Mouse (Mus musculus) kidney, postnatal 0 days (tissue): ENCODE data around the gene Gse1. TPM values are rescaled to one million over a fixed set of nuclear protein-coding genes. Genes with fewer than 3 reads are reported as not detected.

Experiments used
- ATAC-seq: fragments of 200-750 bp; cut with Nextera tagmentation; replicated peaks from 2 replicates; pipeline ENCODE4 v1.8.0; 2017; ENCODE audit warnings: low read depth, moderate number of reproducible peaks, moderate TSS enrichment, moderate library complexity; ENCODE audit not compliant: low FRiP score
- DNase-seq: peaks from one replicate; pipeline ENCODE4 v3.0.0-alpha.2; 2016; ENCODE audit warnings: low spot score
- H3K27ac ChIP-seq: fragments of 300-500 bp; sonication (generic); 2 replicates; pipeline ENCODE4 v1.5.1; 2014; ENCODE audit warnings: mild to moderate bottlenecking
- H3K27me3 ChIP-seq: fragments of 300-500 bp; sonication (generic); 2 replicates; pipeline ENCODE4 v1.6.1; 2014; ENCODE audit warnings: low read length, mixed read lengths; ENCODE audit not compliant: insufficient read depth
- H3K36me3 ChIP-seq: fragments of 300-500 bp; sonication (generic); 2 replicates; pipeline ENCODE4 v1.6.1; 2014; ENCODE audit warnings: low read length, mixed read lengths; ENCODE audit not compliant: insufficient read depth
- H3K4me1 ChIP-seq: fragments of 300-500 bp; sonication (generic); replicated peaks from 2 replicates; pipeline ENCODE4 v1.6.1; 2014; ENCODE audit warnings: antibody characterized with exemption, low read length, mixed read lengths; ENCODE audit not compliant: insufficient read depth
- H3K4me2 ChIP-seq: fragments of 300-500 bp; sonication (generic); 2 replicates; pipeline ENCODE4 v1.6.1; 2014; ENCODE audit warnings: mild to moderate bottlenecking, low read length, moderate library complexity, mixed read lengths
- H3K4me3 ChIP-seq: fragments of 300-500 bp; sonication (generic); replicated peaks from 2 replicates; pipeline ENCODE4 v1.5.1; 2014; ENCODE audit warnings: low read depth, low read length
- H3K9ac ChIP-seq: fragments of 300-500 bp; sonication (generic); 2 replicates; pipeline ENCODE4 v1.6.1; 2014; ENCODE audit warnings: low read depth, low read length
- H3K9me3 ChIP-seq: fragments of 300-500 bp; sonication (generic); replicated peaks from 2 replicates; pipeline ENCODE4 v1.6.1; 2016; ENCODE audit warnings: low read length, inconsistent platforms, mixed read lengths
- CTCF ChIP-seq: IDR thresholded peaks from 2 replicates; pipeline ENCODE4 v1.5.1; 2016; ENCODE audit warnings: antibody characterized with exemption, low read depth, mild to moderate bottlenecking, moderate library complexity
- WGBS: fragments of 180-500 bp; shearing (Covaris S2); extraction: QIAGEN DNeasy Blood & Tissue Kit; methylation state at CpG from one replicate; pipeline ENCODE4 v1.1.7; 2014; 5-methylcytosine and 5-hydroxymethylcytosine counted together
- polyA plus RNA-seq: library from polyadenylated mRNA; unstranded; fragments of >200 nt; fragmentation: Nextera tagmentation; extraction: Ambion mirVana; gene quantifications from 2 replicates; pipeline ENCODE4 v1.2.1, GENCODE M21; 2015

Gse1 gene
- polyA plus RNA-seq, 1 experiment from 2014 or later: 8.4 TPM

DNA sequence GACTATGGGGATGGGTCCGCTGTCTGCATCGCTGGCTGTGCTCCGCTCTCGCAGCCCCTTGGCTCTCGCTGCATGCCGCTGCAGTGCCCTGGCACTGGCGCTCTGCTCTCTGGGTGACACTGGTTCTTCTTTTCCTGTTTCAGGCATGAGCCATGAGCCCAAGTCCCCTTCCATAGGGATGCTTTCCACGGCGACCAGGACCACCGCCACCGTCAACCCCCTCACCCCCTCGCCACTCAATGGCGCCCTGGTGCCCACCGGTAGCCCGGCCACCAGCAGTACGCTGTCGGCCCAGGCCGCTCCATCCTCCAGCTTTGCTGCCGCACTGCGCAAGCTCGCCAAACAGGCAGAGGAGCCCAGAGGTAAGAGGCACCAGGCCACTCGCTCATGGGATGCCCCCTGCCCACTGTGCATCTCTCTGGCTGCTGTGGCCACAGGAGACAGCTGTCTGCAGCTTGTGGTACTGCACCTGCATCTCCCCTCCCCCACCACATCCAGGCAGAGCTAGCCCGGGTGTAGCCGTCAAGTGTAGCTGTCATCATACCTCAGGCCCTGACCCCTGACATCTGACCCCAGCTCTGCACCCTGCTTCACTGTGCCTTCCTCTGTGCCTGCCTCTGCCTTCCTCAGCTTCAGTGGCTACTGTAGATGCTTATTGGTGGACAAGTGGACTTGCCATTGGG, 325.3 kb downstream of the Gse1 start:
- TF ChIP-seq CTCF: peak; percentile 14; the same call in 1 of the 2 replicates
- no peak overlapping the region for H3K4me3 ChIP-seq
- no peak overlapping the region for H3K9ac ChIP-seq
- no peaks in the 10 kb centered on the region for H3K9me3 ChIP-seq
- H3K36me3 ChIP-seq: peaks cover 6% of the 10 kb centered on the region; the same call in 1 of the 2 replicates
- 89% methylated on average over 24 of the region's 24 CpGs for WGBS
- no peak overlapping the region for H3K27ac ChIP-seq
- H3K27me3 ChIP-seq: no peaks in the 10 kb centered on the region
- H3K4me2 ChIP-seq: no peak overlapping the region
- H3K4me1 ChIP-seq: peaks cover 28% of the 10 kb centered on the region
- ATAC-seq: no peak
- DNase-seq: no peak

DNA sequence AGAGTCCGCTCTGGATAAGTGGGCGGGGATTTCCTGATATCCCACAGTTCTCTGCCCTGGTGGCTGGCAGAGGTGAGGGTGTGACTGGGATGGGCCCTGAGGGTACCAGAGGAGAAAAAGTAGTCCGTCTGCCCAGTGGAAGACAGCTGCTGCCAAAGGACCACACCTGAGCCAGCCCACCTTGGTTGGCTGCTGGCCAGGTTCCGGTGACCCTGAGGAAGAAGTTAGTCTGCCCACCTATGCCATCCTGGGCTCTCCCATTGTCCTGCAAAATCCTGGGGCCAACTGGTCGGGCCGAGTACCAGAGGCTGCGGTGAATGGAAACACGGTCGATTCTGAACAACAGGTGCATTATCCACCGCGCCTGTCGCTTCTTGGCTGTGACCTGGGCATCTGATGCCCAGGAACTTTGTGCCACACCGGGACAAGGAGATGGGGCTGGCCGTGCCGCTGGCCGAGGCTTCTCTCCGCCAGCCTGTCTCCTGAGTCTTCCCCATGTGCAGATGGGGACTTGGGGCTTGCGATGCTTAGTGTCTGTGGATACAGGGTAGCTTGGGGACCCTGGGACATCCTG, 326.3 kb downstream of the Gse1 start:
- no peak overlapping the region for H3K4me3 ChIP-seq
- WGBS: 89% methylated on average over 18 of the region's 18 CpGs
- H3K27me3 ChIP-seq: no peaks in the 10 kb centered on the region
- H3K36me3 ChIP-seq: peaks cover 6% of the 10 kb centered on the region; the same call in 1 of the 2 replicates
- ATAC-seq (no peak), DNase-seq (no peak)
- no peak for TF ChIP-seq CTCF
- no peaks in the 10 kb centered on the region for H3K9me3 ChIP-seq
- no peak overlapping the region for H3K9ac ChIP-seq
- H3K27ac ChIP-seq: no peak overlapping the region
- peaks cover 19% of the 10 kb centered on the region for H3K4me1 ChIP-seq
- H3K4me2 ChIP-seq: no peak overlapping the region

DNA sequence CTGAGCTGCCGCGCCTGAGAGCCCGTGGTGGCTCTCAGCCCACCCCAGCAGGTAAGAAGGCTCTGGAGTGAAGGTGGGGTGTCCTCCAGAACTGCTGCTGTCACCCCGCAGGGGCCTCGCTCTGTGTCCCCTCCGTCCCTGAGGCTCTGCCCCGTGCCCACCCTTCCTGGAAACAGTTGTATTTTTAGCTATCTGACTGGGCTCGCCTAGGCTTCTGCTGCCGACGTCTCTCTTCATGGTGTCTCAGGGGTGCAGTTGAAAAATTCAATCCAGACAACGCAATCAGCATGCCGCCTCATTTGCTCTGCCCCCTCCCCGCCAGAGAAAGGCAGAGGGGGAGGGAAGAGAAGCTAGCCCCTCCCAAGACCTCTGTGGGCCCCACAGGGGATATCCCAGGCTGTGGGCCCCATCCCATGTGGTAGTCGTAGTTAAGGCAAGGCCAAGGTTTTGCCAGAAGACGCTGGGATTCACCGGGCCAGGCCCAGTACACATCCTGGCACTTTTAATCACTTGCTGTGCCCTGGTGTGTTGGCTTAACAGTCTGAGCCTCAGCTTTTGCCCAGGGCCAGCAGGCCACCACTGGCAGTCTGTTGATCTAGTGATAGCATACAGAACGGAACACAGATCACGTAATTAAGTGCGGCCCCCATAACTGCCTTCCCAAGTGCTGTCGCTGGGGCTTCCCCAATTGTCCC, 328.1 kb downstream of the Gse1 start:
- Histone ChIP-seq H3K4me2 (no peak overlapping the region), H3K27me3 (no peaks in the 10 kb centered on the region), H3K27ac (no peak overlapping the region), H3K4me3 (no peak overlapping the region), H3K9ac (no peak overlapping the region), H3K4me1 (peaks cover 8% of the 10 kb centered on the region; the same call in 1 of the 2 replicates), H3K9me3 (no peaks in the 10 kb centered on the region), H3K36me3 (peaks cover 6% of the 10 kb centered on the region; the same call in 1 of the 2 replicates)
- no peak for DNase-seq
- no peak for ATAC-seq
- WGBS: 66% methylated on average over 20 of the region's 20 CpGs
- TF ChIP-seq CTCF: no peak

DNA sequence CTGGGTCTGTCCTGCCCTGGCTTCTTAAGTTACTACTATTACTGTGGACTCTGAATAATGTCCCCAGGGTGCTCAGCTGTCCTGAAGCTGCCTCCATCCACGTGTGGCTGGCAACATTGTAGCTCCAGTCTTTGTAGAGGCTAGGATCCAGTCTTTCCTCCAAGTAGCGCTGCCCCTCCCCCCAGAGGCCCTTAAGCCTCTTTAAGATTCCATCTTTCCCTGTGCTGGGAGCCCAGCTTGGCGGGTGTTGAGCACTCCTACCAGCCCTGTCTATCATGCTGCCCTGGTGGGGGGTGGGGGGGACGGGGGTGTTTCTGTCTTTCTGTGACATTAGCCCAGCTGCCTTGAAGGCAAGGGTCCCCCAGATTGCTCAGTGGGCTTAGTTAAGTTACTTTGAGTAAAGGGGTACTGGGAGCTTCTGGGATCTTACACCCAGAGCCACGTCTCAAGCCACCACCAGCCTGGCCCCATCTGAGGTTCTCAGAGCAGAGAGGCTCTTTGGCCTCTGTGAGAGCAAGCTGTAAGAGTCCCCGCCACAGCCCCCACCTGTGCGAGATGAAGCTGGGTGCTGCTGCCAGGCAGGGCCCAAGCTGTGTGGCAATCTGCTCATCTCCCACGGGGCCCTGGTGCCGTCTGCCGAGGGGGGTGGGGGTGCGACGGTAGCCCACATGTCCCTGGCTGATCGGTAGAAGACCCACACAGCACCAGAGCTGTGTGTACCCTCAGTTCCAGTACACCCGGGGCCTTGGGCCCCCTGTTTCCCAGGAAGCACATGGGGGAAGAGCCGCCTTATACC, 329.1 kb downstream of the Gse1 start:
- no peak overlapping the region for H3K4me3 ChIP-seq
- H3K4me2 ChIP-seq: no peak overlapping the region
- no peaks in the 10 kb centered on the region for H3K27me3 ChIP-seq
- no peaks in the 10 kb centered on the region for H3K9me3 ChIP-seq
- 0 out of 2 replicates have a peak overlapping the region, but pooled peaks have one; percentile 13 for H3K9ac ChIP-seq
- peaks cover 7% of the 10 kb centered on the region; the same call in 1 of the 2 replicates for H3K4me1 ChIP-seq
- 66% methylated on average over 15 of the region's 15 CpGs for WGBS
- H3K36me3 ChIP-seq: peaks cover 6% of the 10 kb centered on the region; the same call in 1 of the 2 replicates
- no peak for TF ChIP-seq CTCF
- DNase-seq (no peak), ATAC-seq (no peak)
- H3K27ac ChIP-seq: no peak overlapping the region

DNA sequence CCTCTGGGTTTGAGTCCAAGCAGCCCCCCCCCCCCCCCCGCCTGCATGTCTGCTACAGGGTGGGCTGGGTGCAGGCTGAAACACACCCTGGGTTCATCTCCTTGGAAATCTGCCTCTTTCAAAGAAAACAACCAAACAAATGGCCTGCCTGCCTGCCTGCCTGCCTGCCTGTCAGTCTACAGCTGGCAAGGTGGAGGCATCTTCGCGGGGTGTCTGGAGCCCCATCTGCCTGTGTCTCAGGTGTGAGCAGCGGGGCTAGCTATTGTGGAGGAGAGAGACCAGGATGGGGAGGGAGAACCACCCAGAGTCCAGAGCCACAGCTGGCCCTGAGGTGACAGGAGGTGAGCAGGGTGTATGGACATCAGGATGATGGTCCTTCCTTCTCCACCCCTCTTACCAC, 329.9 kb downstream of the Gse1 start:
- H3K9me3 ChIP-seq: no peaks in the 10 kb centered on the region
- no peak overlapping the region for H3K4me3 ChIP-seq
- H3K4me1 ChIP-seq: peaks cover 14% of the 10 kb centered on the region
- H3K36me3 ChIP-seq: peaks cover 6% of the 10 kb centered on the region; the same call in 1 of the 2 replicates
- 75% methylated on average over 4 of the region's 4 CpGs for WGBS
- TF ChIP-seq CTCF: no peak
- H3K4me2 ChIP-seq: no peak overlapping the region
- DNase-seq: no peak
- no peak overlapping the region for H3K27ac ChIP-seq
- no peaks in the 10 kb centered on the region for H3K27me3 ChIP-seq
- no peak for ATAC-seq
- H3K9ac ChIP-seq: no peak overlapping the region

DNA sequence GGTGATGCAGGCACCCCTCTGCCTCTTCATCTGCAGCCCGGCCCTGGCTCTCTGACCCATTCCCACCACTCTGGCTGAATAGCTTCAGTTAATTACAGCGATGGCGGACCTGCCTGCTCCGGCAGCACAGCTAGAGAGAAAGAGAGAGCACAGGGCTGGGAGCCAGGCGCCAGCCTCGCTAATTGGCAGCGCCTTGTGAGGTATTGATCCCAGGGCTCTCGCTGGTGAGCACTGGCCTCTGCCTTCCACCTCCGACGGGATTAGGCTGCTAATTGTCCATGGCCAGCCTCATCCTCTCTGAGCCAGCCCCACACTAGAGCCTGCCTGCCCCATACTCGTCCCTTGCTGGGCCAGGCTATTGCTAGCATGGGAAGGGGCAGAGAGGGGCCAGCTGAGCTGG, 331.4 kb downstream of the Gse1 start:
- Histone ChIP-seq H3K27me3 (no peaks in the 10 kb centered on the region), H3K4me1 (peaks cover 23% of the 10 kb centered on the region), H3K4me3 (no peak overlapping the region), H3K9ac (no peak overlapping the region), H3K27ac (no peak overlapping the region), H3K36me3 (peaks cover 4% of the 10 kb centered on the region; the same call in 1 of the 2 replicates), H3K9me3 (no peaks in the 10 kb centered on the region), H3K4me2 (no peak overlapping the region)
- DNase-seq: no peak
- no peak for TF ChIP-seq CTCF
- ATAC-seq: no peak
- WGBS: 58% methylated on average over 11 of the region's 11 CpGs
